Mouse (Mus musculus): ENCODE measurements around the gene Hlx.

- TF ChIP-seq CTCF (IDR thresholded peaks at IDR 0.05; ENCODE audit: control insufficient read depth, insufficient read depth, insufficient read length) (no peak), FOSL1 (IDR thresholded peaks at IDR 0.05; ENCODE audit: insufficient read depth, low read length, poor library complexity, severe bottlenecking) (no peak), MYOD1 (IDR thresholded peaks at IDR 0.05; ENCODE audit: control insufficient read depth, insufficient read length, low read depth) (no peak), CEBPB (IDR thresholded peaks at IDR 0.05; ENCODE audit: low read depth) (no peak), USF1 (IDR thresholded peaks at IDR 0.05; ENCODE audit: low read depth) (no peak), MYOG (IDR thresholded peaks at IDR 0.05; ENCODE audit: control insufficient read depth, extremely low read depth, insufficient read length) (no peak), MAX (IDR thresholded peaks at IDR 0.05) (no peak)
Measured at GRCm38 (mm10) chr1:184750114-184750664, 17.8 kb upstream of the Hlx start.
